Mouse (Mus musculus): ENCODE results near the gene Vat1l. TPM values are rescaled to one million over a fixed set of nuclear protein-coding genes. Genes with fewer than 3 reads are reported as not detected.

The Vat1l gene
- total and polyA plus RNA-seq, 3 experiments, result not detected

DNA sequence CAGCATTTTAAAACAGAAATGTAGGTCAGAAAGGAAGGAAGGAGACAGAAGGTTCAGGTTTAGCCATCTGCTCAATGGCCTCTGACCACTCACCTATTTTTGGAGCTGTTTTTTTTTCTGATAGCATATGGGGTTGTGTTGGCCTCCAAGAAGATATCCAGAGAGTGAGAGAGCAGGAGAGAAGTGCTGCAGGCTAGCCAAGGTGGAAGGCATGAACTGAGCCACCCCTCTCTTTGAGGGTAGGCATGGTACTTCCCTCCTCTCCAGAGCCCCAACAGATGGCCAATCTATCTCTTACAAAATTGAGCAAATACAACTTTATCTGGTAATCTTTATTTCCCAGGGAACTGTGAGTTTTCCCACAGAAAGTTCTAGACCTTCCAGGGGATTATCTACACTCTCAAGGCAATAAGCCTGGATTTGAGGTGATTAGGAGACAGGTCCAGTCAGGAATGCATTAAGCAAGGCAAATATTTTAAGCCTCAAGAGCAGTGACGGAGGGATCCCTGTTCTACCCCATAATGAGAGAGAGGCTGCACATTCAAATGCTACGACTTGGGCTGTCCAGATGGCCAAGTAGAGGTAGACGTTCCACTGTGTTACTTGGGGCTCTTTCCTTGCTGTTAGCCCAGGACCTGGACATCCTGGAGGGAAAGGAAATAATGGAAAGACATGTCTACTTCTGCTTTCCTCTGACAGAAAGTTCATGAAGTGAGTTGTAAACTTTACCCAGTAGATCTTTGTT is 46.1 kb downstream of the Vat1l start:
- no peaks in the 10 kb centered on the region for H3K27me3 ChIP-seq (ENCODE audit: control insufficient read depth in 1 of 2, insufficient read depth in 2 of 2, low read length in 2 of 2)
- no peak overlapping the region for H3K27ac ChIP-seq (ENCODE audit: control insufficient read depth, low read depth, low read length)
- H3K4me1 ChIP-seq (ENCODE audit: control insufficient read depth in 1 of 2, insufficient read depth in 2 of 2, low read length in 2 of 2), result no peaks in the 10 kb centered on the region
- H3K9ac ChIP-seq (ENCODE audit: control insufficient read depth, low read depth, low read length, poor library complexity, severe bottlenecking), result no peak overlapping the region
- no peak overlapping the region for H3K4me3 ChIP-seq (ENCODE audit: control insufficient read depth in 1 of 2, insufficient read depth in 1 of 2, low read depth in 2 of 2, low read length in 2 of 2)
- DNase-seq (ENCODE audit: low read depth, low spot score), result no peak
- no peaks in the 10 kb centered on the region for H3K9me3 ChIP-seq (replicated peaks; ENCODE audit: insufficient read depth, low read length)
- no peak for TF ChIP-seq KAT2A (conservative IDR thresholded peaks at IDR 0.05; ENCODE audit: low read depth, low read length)
- no peaks in the 10 kb centered on the region for H3K36me3 ChIP-seq (ENCODE audit: control insufficient read depth in 1 of 2, insufficient read depth in 2 of 2, low read length in 2 of 2)
- H3K79me2 ChIP-seq (ENCODE audit: control insufficient read depth, insufficient read depth, low read length, poor library complexity), result no peaks in the 10 kb centered on the region

DNA sequence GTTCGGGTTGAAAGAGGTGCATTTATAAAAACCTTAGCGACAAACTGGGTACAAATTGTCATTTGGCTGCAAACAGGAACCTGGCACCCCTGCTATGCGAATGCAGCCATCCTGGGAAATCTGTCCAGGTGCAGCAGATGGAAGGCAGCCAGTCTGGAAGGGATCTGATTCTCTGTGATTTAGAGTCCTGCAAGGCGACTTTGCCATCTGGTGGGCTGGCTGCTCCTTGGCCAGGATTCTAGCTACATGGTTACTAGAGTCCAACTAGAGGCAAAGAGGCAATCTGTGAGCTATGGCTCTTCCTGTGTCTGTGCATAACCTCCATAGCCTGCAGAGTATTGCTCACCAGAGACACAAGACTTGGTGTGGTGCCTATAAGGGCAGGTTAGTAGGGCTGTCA is 53.3 kb downstream of the Vat1l start:
- H3K36me3 ChIP-seq (ENCODE audit: control insufficient read depth in 1 of 2, insufficient read depth in 2 of 2, low read length in 2 of 2), result no peaks in the 10 kb centered on the region
- H3K27ac ChIP-seq (ENCODE audit: control insufficient read depth, low read depth, low read length), result no peak overlapping the region
- H3K79me2 ChIP-seq (ENCODE audit: control insufficient read depth, insufficient read depth, low read length, poor library complexity), result no peaks in the 10 kb centered on the region
- no peaks in the 10 kb centered on the region for H3K9me3 ChIP-seq (replicated peaks; ENCODE audit: insufficient read depth, low read length)
- DNase-seq (ENCODE audit: low read depth, low spot score), result no peak
- TF ChIP-seq POLR2AphosphoS5 (IDR thresholded peaks at IDR 0.05; ENCODE audit: borderline replicate concordance, low read depth, low read length) (no peak), SMC3 (IDR thresholded peaks at IDR 0.05; ENCODE audit: low read depth, low read length) (no peak), CTCF (IDR thresholded peaks at IDR 0.05 in 2 of 3, conservative IDR thresholded peaks at IDR 0.05 in 1 of 3; ENCODE audit: control insufficient read depth in 1 of 3, insufficient read depth in 1 of 3, low read depth in 2 of 3, low read length in 3 of 3, poor library complexity in 1 of 3, severe bottlenecking in 1 of 3) (no peak), TBP (IDR thresholded peaks at IDR 0.05; ENCODE audit: low read depth, low read length) (no peak), CHD1 (IDR thresholded peaks at IDR 0.05; ENCODE audit: low read depth, low read length) (no peak), TCF12 (IDR thresholded peaks at IDR 0.05; ENCODE audit: low read depth, low read length) (no peak), MYC (IDR thresholded peaks at IDR 0.05; ENCODE audit: low read depth, low read length) (no peak), POLR2A (IDR thresholded peaks at IDR 0.05; ENCODE audit: control insufficient read depth in 1 of 2, insufficient read depth in 1 of 2, low read depth in 1 of 2, low read length in 2 of 2, poor library complexity in 1 of 2) (no peak)
- H3K9ac ChIP-seq (ENCODE audit: control insufficient read depth, low read depth, low read length, poor library complexity, severe bottlenecking), result no peak overlapping the region
- no peak overlapping the region for H3K4me3 ChIP-seq (ENCODE audit: control insufficient read depth in 1 of 2, insufficient read depth in 1 of 2, low read depth in 2 of 2, low read length in 2 of 2)
- no peaks in the 10 kb centered on the region for H3K4me1 ChIP-seq (ENCODE audit: control insufficient read depth in 1 of 2, insufficient read depth in 2 of 2, low read length in 2 of 2)
- no peaks in the 10 kb centered on the region for H3K27me3 ChIP-seq (ENCODE audit: control insufficient read depth in 1 of 2, insufficient read depth in 2 of 2, low read length in 2 of 2)

DNA sequence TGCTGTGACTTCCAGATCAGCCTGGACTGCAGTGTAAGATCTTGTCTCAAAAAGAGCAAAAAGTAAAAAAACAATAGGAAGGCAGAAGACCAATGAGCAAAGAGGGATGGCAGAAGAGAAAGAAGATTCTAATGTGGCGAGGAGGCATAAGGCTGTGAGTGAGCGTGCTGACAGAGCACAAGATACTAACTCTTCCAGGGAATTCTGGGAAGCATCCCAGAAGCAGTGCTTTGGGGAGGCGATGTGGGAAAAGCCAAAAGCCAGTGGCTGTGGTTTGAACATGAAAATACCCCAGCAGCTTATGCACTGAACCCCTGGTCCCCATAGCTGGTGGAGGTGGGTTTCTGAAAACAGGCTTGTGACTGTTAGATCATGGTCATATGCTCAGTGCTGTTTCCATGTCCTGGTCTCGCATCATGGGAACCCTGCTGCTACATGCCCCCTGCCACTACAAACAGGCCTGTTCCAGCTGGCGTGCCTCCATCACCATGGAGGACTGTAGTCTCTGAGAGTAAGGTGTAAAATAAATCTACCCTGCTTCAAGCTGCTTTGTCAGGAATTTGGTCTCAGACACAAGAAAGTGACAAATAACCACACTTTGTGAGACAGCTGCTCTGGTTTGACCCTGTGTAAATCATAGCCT is 54.4 kb downstream of the Vat1l start:
- no peaks in the 10 kb centered on the region for H3K4me1 ChIP-seq (ENCODE audit: control insufficient read depth in 1 of 2, insufficient read depth in 2 of 2, low read length in 2 of 2)
- TF ChIP-seq NELFE (IDR thresholded peaks at IDR 0.05; ENCODE audit: low read depth, low read length) (no peak), ZMIZ1 (IDR thresholded peaks at IDR 0.05; ENCODE audit: low read depth, low read length) (no peak), SIN3A (IDR thresholded peaks at IDR 0.05; ENCODE audit: low read length) (no peak), TCF12 (IDR thresholded peaks at IDR 0.05; ENCODE audit: low read depth, low read length) (no peak), USF1 (IDR thresholded peaks at IDR 0.05; ENCODE audit: low read depth, low read length) (no peak), TBP (IDR thresholded peaks at IDR 0.05; ENCODE audit: low read depth, low read length) (no peak), RAD21 (IDR thresholded peaks at IDR 0.05; ENCODE audit: low read depth, low read length) (no peak), SMC3 (IDR thresholded peaks at IDR 0.05; ENCODE audit: low read depth, low read length) (no peak), POLR2A (IDR thresholded peaks at IDR 0.05; ENCODE audit: control insufficient read depth in 1 of 2, insufficient read depth in 1 of 2, low read depth in 1 of 2, low read length in 2 of 2, poor library complexity in 1 of 2) (no peak), MXI1 (IDR thresholded peaks at IDR 0.05; ENCODE audit: low read depth, low read length) (no peak), TAL1 (IDR thresholded peaks at IDR 0.05; ENCODE audit: low read length) (no peak), RCOR1 (IDR thresholded peaks at IDR 0.05; ENCODE audit: low read depth, low read length) (no peak), MEF2A (IDR thresholded peaks at IDR 0.05; ENCODE audit: extremely low read depth, insufficient replicate concordance, low read depth, low read length, poor library complexity, severe bottlenecking) (no peak), MAZ (IDR thresholded peaks at IDR 0.05; ENCODE audit: low read depth, low read length) (no peak), GABPA (IDR thresholded peaks at IDR 0.05; ENCODE audit: low read depth, low read length) (no peak), EP300 (IDR thresholded peaks at IDR 0.05; ENCODE audit: low read depth in 1 of 2, low read length in 2 of 2) (no peak)

More for the DNA sequence above, 54.4 kb downstream of the Vat1l start:
- no peak overlapping the region for H3K4me3 ChIP-seq (ENCODE audit: control insufficient read depth in 1 of 2, insufficient read depth in 1 of 2, low read depth in 2 of 2, low read length in 2 of 2)
- no peak overlapping the region for H3K27ac ChIP-seq (ENCODE audit: control insufficient read depth, low read depth, low read length)
- H3K9ac ChIP-seq (ENCODE audit: control insufficient read depth, low read depth, low read length, poor library complexity, severe bottlenecking), result no peak overlapping the region
- DNase-seq (ENCODE audit: low read depth, low spot score), result no peak
- no peaks in the 10 kb centered on the region for H3K79me2 ChIP-seq (ENCODE audit: control insufficient read depth, insufficient read depth, low read length, poor library complexity)
- no peaks in the 10 kb centered on the region for H3K36me3 ChIP-seq (ENCODE audit: control insufficient read depth in 1 of 2, insufficient read depth in 2 of 2, low read length in 2 of 2)
- no peaks in the 10 kb centered on the region for H3K9me3 ChIP-seq (replicated peaks; ENCODE audit: insufficient read depth, low read length)
- H3K27me3 ChIP-seq (ENCODE audit: control insufficient read depth in 1 of 2, insufficient read depth in 2 of 2, low read length in 2 of 2), result no peaks in the 10 kb centered on the region
